Mouse (Mus musculus) gonadal fat pad, adult 2 months (tissue): ENCODE data around the gene Dcst1. TPM values are rescaled to one million over a fixed set of nuclear protein-coding genes. Genes with fewer than 3 reads are reported as not detected.

Source experiments
- DNase-seq: peaks from one replicate; pipeline ENCODE4 v3.0.0-alpha.2; 2012; ENCODE audit warnings: low read depth
- polyA plus RNA-seq: library from polyadenylated mRNA; depleted of rRNA; stranded (reverse); fragments of >200 nt; gene quantifications from 2 replicates; pipeline ENCODE4 v1.2.3, GENCODE M21; 2012

The Dcst1 gene
- polyA plus RNA-seq, 1 experiment, result 4.3 TPM

GRCm38 (mm10) chr3:89361675-89362074, 3.4 kb downstream of the Dcst1 start, which contains the start of gene Dcst2:
Gene Dcst2 (plus strand): TSS chr3:89361975.
- no peak for DNase-seq

- no peak for DNase-seq
Observed at GRCm38 (mm10) chr3:89360237-89360636, 4.8 kb downstream of the Dcst1 start.

GRCm38 (mm10) chr3:89359630-89360029, 5.4 kb downstream of the Dcst1 start:
- DNase-seq, result no peak

GRCm38 (mm10) chr3:89356029-89356428, 9.0 kb downstream of the Dcst1 start:
- DNase-seq, result no peak

- no peak for DNase-seq
Observed at GRCm38 (mm10) chr3:89355512-89355902, 9.5 kb downstream of the Dcst1 start.

- DNase-seq, result no peak
Observed at GRCm38 (mm10) chr3:89354816-89355511, 10.1 kb downstream of the Dcst1 start.

- DNase-seq, result no peak
Observed at GRCm38 (mm10) chr3:89351271-89351670, 13.8 kb downstream of the Dcst1 start.

GRCm38 (mm10) chr3:89349869-89350501, 15.1 kb downstream of the Dcst1 start, which contains the start of gene Adam15:
Gene Adam15 (minus strand): TSS chr3:89349996.
- DNase-seq, result no peak

- DNase-seq, result no peak
Observed at GRCm38 (mm10) chr3:89348911-89349868, 15.9 kb downstream of the Dcst1 start.

- DNase-seq, result no peak
Observed at GRCm38 (mm10) chr3:89347916-89348315, 17.1 kb downstream of the Dcst1 start.

GRCm38 (mm10) chr3:89346815-89347540, 18.1 kb downstream of the Dcst1 start:
- no peak for DNase-seq

GRCm38 (mm10) chr3:89343279-89343678, 21.8 kb downstream of the Dcst1 start:
- DNase-seq, result no peak

GRCm38 (mm10) chr3:89341794-89342193, 23.3 kb downstream of the Dcst1 start:
- no peak for DNase-seq

GRCm38 (mm10) chr3:89340465-89340864, 24.6 kb downstream of the Dcst1 start:
- DNase-seq, result no peak

- DNase-seq, result no peak
Observed at GRCm38 (mm10) chr3:89339416-89339815, 25.6 kb downstream of the Dcst1 start.

GRCm38 (mm10) chr3:89337721-89338578, 27.1 kb downstream of the Dcst1 start, which contains the start of gene Efna4:
Gene Efna4 (minus strand): TSS chr3:89338028.
- DNase-seq, result no peak

- DNase-seq, result no peak
Observed at GRCm38 (mm10) chr3:89337062-89337720, 27.9 kb downstream of the Dcst1 start.

GRCm38 (mm10) chr3:89336529-89336928, 28.5 kb downstream of the Dcst1 start:
- no peak for DNase-seq

- no peak for DNase-seq
Observed at GRCm38 (mm10) chr3:89333053-89333452, 32.0 kb downstream of the Dcst1 start.

GRCm38 (mm10) chr3:89332476-89332875, 32.6 kb downstream of the Dcst1 start:
- no peak for DNase-seq
